Mouse (Mus musculus) activated CD4-positive, CD25-positive, alpha-beta regulatory T cell, adult 4 months (primary cell): ENCODE measurements around the gene Dpm2. TPM values are rescaled to one million over a fixed set of nuclear protein-coding genes. Genes with fewer than 3 reads are reported as not detected.

ENCODE experiments used
- ATAC-seq: one replicate; pipeline ENCODE4 v1.8.0; 2017
- polyA plus RNA-seq, 2 experiments: library from polyadenylated mRNA; unstranded; fragments of 100-300 nt; shearing (Covaris generic); gene quantifications; one replicate each; pipeline ENCODE4 v1.2.1; 2017

Dpm2 gene
- polyA plus RNA-seq, 2 experiments from 2014 or later: 107 to 124 TPM

GRCm38 (mm10) chr2:32617601-32618000 is 46.9 kb downstream of the Dpm2 start:
- no peak for ATAC-seq

- no peak for ATAC-seq
Measured at GRCm38 (mm10) chr2:32618051-32618450, 47.4 kb downstream of the Dpm2 start.

DNA sequence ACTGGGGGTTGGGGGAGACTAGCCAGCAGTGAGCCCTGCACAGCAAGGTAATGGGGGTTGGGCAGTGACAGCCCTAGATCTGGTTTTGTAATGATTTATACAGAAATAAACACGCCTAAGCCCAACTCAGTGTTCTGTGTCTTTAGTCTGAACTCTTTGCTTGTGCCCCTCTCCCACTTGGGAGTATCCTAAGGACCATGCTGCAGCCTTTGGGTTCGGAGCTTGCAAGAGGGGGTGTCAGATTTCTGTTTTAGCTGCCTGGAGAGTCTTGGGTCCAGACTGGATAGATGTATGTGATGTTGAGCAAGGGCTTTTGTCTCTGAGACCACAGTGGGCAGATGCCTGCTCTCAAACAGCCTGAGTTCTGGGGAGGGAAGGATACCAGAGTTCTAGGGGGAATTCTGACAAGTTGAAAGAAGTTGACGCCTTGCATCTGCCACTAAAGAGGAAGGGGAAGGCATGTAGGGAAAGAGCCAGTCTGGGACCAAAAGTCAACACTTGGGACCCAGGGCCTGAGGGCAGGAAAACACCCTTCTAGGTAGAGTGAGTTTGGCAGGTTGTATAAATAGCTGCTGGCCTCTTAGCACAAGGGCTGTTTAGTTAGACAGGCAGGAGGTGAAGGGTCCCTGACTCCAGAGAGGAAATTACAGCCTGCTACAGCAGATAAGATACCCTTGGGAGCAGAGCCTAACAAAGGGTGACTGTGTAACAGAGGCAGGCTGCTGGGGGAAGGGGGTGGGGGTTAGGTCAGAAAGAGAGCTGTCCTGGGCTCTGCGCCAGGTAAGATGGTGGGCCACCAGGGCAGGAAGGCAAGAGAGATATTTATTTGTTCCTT is 50.2 kb downstream of the Dpm2 start:
- no peak for ATAC-seq

DNA sequence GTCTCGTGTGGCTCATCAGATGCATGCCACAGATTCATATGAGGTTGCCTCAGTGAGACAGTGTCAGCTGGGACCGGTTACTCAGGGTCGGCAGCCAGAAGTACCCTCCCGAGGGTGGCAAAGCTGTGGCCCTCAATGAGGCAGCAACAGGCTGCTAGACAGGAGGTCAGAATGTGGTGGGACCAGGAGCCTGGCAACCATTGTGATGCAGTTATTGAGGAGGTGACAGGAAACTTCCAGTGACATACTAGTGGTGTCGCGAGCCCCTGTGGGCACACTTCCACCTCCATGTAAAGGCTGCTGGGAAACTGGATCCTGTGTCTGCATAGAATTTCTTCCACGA is 50.8 kb downstream of the Dpm2 start, which contains the start of gene Ak1:
Gene Ak1, plus strand, starts transcription at position 242 of the 343 bp plus-strand sequence.
- no peak for ATAC-seq

Other genes starting within 250 kb of the Dpm2 start
- 10 to 100 TPM; 38.8 to 51.6 TPM for gene Ciz1, start 218.5 kb upstream of the Dpm2 start, polyA plus RNA-seq
- not detected for gene Dnm1, start 217.5 kb upstream of the Dpm2 start, polyA plus RNA-seq
- 10 to 100 TPM; 70.3 to 75.4 TPM for gene 1110008P14Rik, start 188.9 kb upstream of the Dpm2 start, polyA plus RNA-seq
- gene Lcn2, start 182.6 kb upstream of the Dpm2 start, polyA plus RNA-seq: not detected
- gene Ptges2, start 175.0 kb upstream of the Dpm2 start, polyA plus RNA-seq: 1 to 10 TPM; 1.0 to 1.6 TPM
- gene Naif1, start 120.4 kb upstream of the Dpm2 start, polyA plus RNA-seq: 1 to 10 TPM; 5.2 TPM
- 1 to 10 TPM; 3.3 to 4.0 TPM for gene Slc25a25, start 119.4 kb upstream of the Dpm2 start, polyA plus RNA-seq
- 10 to 100 TPM; 40.3 to 47.5 TPM for gene Fam102a, start 35.5 kb upstream of the Dpm2 start, polyA plus RNA-seq
- gene Pip5kl1, start 3.9 kb downstream of the Dpm2 start, polyA plus RNA-seq: not detected
- gene 9430097D07Rik, start 4.8 kb downstream of the Dpm2 start, polyA plus RNA-seq: not detected
- gene St6galnac4, start 16.2 kb downstream of the Dpm2 start, polyA plus RNA-seq: 10 to 100 TPM; 30.7 to 39.8 TPM
- gene St6galnac6, start 28.9 kb downstream of the Dpm2 start, polyA plus RNA-seq: 1 to 10 TPM; 2.5 to 3.4 TPM
- under 1 TPM; 0.16 to 0.48 TPM for gene Ak1, start 50.9 kb downstream of the Dpm2 start, polyA plus RNA-seq
- not detected for gene Eng, start 75.7 kb downstream of the Dpm2 start, polyA plus RNA-seq
- gene Fpgs, start 133.3 kb downstream of the Dpm2 start, polyA plus RNA-seq: 1 to 10 TPM; 3.8 to 6.2 TPM
- gene Cdk9, start 142.2 kb downstream of the Dpm2 start, polyA plus RNA-seq: 10 to 100 TPM; 26.2 to 26.4 TPM
- 10 to 100 TPM; 62.2 to 84.6 TPM for gene Sh2d3c, start 150.2 kb downstream of the Dpm2 start, polyA plus RNA-seq
- gene 6330409D20Rik, start 170.2 kb downstream of the Dpm2 start, polyA plus RNA-seq: under 1 TPM in 1 of 2 experiments, not detected in 1; 0.99 TPM
- 10 to 100 TPM; 58.9 to 62.2 TPM for gene Tor2a, start 186.4 kb downstream of the Dpm2 start, polyA plus RNA-seq
- gene Ttc16, start 204.8 kb downstream of the Dpm2 start, polyA plus RNA-seq: under 1 TPM; 0.61 to 0.65 TPM
- 1 to 10 TPM; 4.9 to 6.3 TPM for gene Ptrh1, start 204.9 kb downstream of the Dpm2 start, polyA plus RNA-seq
- not detected for gene Cfap157, start 213.6 kb downstream of the Dpm2 start, polyA plus RNA-seq